Mouse (Mus musculus): ENCODE measurements around the gene Gm21800. TPM values are rescaled to one million over a fixed set of nuclear protein-coding genes. Genes with fewer than 3 reads are reported as not detected.
"Not testable (repeated sequence)": the region's sequence is repeated elsewhere in the genome, so short reads cannot be mapped to it uniquely, and the experiment has no call there.

Gene Gm21800
- total RNA-seq (2021) = not detected
- long read RNA-seq, experiment 1 = 0 reads
- long read RNA-seq, experiment 2 = 0 reads

DNA sequence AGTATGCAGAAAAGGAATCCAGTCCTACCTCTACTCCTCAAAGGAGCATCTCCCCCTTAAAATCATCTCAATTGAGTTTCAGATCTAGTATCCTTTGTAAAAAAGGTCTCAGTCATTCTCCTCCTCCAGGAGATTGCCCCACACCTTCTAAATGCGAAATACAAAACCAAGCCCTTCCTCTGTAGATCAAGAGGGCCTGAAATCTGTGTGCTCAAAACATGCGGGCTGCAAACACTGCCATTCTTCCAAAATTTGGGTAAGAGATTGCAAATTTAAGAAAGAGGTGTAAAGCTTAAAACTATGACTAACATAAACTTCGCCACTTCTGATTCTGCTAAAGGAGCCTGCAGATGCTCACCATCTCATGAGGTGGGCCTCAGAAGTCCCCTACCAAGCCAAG lies at the start of gene Gm21800:
TSS of gene Gm21800 (plus strand) at position 301 of the 400 bp plus-strand sequence.
- not testable (repeated sequence) for DNase-seq (ENCODE audit: low spot score in 2 of 2)

Measured in layer of hippocampus, postnatal 14 days (tissue).